Mouse (Mus musculus) layer of hippocampus, adult 9-11 months (tissue): Measurements from ENCODE around the gene Cyb561.
A peak's percentile ranks its signal among the peaks of the same experiment; 100 is the strongest.

Experiments used
- DNase-seq: peaks from one replicate; pipeline ENCODE4 v3.0.0; 2022

The Cyb561 gene

DNA sequence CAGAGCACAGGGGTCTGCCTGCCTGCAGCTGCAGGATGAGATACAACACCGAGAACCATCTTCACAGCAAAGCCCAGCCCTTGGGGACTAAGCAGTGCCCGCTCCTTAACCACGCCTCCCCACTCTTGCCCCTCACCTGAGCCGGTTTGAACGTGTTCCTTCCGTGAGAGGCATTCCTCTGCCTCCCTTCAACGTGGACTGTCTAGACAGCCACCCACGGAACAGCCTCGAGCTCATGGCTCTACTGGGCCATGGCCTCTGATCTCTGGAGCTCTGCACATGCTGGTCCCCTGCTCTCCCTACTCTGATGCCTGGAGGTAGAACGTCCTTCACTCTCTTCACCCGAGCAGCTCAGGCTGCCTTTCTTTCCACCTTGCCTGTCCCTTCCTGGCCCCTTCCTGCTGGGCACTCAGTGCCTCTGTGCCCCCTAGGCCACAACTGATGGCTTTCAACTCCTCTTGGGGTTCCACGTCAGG is at the start of gene Cyb561:
Cyb561 (minus strand) TSS at position 426 of the 476 bp plus-strand sequence.
- DNase-seq, result no peak

DNA sequence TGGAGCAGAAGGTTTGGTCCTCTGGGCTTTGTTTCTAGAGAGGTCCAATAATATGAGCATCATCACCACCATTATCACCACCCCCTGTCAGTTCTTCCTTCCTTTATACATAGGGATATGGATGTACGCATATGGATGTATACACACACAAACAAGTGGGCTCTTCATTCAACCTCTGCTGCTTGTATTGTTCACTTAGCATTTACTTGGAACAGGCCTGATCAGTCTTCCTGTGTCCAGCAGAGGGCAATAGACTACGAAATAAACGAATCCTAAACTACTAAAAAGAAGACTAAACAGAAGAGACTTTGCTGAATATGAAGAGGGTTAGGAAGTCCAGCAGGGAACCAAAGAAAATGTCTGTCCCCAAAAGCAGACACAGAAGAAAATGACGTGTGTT is 48.6 kb upstream of the Cyb561 start:
- DNase-seq, result peak; percentile 28

DNA sequence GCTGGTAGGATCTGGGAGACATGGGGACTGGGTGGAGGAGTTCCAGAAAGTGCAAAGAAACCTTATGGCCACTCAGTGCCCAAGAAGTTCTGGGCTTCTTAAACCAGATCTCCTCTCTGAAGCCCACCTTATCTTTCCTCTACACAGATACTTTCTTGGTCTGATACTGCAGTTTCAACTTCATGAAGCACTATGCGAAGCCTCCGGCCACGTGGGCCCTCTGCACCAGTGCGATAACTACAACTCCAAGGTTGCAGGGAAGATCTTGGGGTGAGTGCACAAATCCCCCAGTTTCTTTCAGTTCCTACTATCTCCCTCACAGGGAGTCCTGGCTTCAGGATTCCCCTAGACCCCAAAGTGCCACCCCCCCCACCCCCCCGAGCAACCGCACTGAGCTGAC is 46.9 kb upstream of the Cyb561 start:
- DNase-seq, result no peak

DNA sequence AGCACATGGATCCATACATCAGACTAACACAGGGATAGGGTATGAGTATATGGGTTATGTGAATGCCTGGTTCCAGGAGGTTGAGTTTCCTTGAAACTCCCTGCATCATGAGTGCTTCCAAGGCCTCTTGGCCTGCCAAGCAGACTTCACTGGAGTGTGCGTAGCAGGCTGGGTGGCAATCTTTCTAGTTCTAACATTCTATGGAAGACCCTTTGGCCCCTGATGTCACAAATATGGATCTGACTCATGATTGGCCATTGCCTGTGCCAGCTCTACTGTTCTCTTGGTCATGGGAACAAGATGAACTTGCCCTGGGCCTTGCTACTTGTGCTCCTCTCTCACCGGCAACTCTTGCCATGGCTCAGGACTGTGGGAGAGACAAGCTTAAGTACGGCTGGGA is 41.2 kb upstream of the Cyb561 start, which contains the start of gene Ace3:
Ace3 (plus strand) TSS at position 301 of the 400 bp plus-strand sequence.
- no peak for DNase-seq

DNA sequence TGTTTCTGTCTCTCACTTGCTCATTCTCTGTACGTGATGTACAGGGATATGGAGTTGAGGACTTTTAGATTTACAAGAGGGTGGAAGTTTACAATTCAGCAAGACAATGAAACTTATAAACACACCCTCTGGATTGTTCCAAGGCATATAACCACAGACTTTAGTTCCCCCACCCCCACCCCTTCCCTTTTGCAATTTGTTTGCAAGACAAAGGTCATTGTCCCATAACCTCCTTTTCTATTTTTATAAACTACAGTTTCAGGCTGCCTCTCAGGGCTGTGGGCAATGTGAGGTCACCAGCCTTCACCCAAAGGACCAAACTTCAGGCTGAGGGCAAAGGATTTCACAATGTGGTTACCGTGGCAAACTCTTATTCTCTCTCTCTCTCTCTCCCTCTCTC is 37.1 kb upstream of the Cyb561 start:
- no peak for DNase-seq

DNA sequence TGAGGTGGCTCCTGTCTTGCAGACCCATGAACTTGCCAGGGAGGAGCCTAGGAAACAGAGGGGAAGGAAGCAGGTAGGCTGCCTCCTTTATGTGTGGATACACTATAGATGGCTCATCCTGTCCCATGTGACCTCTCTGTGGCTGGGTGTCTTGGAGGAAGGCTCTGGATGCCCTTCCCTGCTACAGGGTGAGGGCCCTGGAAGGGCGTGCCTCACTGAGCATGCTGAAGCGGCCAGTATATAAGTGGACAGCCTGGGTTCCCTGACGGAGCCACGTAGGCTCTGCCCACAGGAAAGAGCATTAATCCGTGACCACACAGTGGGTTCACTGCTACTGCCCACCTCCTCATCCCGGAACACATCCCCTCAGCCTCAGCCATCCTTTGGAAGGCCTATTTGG is 36.3 kb upstream of the Cyb561 start:
- DNase-seq, result no peak

DNA sequence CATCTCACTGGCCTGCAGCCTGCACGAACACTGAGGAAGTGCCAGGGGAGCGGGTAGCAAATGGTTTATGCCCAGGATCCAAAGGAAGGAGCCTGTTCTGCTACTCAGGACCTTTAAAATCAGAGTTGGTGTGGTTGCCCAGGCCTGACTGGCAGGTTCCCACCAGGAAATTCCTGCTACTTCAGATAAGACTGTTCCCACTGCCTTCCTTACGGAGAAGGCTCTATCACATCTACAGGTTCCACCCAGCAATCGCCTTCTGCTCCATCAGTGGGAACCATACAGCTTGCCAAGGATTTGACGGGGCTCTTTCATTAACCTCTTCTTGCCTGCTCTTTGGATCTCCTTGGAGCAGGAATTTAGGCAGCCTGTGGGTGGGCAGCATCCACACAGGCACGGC is 34.3 kb upstream of the Cyb561 start:
- DNase-seq, result no peak

DNA sequence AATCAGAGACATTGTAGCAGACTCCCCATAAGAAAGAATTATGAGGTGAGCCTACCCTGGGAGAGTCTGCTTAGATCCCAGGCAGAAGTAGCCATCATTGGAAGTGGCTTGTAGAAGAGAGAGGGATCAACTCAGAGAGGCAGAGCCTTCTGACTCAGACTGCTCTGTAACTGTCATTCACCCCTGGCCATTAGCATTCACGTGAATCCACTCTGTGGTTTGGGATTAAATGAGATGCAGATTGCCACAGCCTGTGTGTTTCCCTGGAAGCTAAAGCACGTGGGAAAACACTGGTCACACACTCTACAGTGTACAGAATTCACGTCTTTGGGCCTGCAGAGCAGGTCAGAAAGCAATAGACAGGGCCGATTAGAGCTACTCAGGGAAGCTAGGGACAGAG is 31.3 kb upstream of the Cyb561 start:
- DNase-seq, result no peak

DNA sequence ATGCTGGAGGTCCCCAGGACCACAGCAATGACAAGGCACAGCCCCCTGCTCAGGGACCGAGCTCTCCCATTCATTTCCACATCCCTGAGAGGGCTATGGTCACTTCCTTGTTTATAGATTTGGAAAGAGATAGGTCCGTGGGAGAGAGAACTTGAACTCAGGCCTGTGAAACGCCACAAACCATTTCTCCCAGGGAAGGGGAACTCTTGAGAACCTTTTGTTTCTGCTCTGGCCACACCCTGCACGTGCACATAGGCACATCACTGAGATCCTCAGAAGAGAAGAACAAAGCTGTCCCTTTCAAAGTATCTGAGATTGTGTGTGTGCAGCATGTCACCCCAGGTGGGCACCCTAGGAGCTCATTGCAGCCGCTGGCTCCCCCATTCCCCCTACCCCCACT is 25.5 kb upstream of the Cyb561 start:
- no peak for DNase-seq

DNA sequence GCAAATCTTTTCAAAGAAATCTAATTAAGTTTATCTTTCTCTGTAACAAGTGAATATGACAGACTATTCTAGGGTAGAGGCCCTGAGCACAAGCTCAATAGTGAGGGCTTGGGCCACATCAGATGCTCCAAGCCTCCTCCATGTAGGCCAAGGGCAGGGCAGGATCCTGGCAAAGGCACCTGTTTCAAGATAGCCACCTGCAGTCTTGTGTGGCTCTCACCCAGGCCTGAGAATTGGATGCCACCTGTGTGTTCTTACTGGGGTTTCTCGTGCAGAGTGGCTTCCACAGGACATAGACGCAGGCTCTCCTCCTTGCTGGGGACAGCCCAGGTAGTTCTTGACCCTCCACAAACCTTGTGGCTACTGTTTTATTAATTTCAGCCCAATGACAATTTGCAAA is 25.1 kb upstream of the Cyb561 start:
- no peak for DNase-seq

DNA sequence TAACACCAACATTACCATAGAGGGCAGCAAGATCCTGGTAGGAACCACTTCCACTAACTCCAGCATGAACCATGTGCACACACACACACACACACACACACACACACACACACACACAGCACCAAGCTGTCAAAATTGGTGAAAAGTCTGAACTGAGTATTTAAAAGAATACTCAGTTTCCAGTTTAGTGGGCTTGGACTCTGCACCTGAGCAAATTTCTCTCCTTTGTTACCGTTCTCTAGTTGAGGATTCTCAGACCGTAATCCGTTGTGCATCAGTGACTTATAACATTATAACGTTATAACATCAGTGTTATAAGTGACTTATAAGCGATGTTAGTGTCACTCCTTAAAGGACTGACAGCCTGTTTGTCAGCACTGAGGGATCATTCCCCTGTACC is 22.5 kb upstream of the Cyb561 start:
- no peak for DNase-seq

DNA sequence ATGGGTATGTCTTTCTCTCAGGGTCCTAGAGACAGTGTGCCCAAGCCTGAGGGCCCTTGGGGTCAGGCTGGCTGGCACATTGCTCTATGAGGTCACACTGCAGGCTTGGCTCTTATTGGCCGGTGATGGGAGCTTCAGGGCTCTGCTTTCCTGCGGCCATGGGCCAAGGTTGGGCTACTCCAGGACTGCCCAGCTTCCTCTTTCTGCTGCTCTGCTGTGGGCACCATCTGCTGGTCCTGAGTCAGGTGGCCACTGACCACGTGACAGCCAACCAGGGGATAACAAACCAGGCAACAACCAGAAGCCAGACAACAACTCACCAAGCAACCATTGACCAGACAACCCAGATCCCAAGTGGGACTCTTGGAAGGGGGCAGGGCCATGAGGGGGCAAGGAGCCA is 21.9 kb upstream of the Cyb561 start:
- no peak for DNase-seq

DNA sequence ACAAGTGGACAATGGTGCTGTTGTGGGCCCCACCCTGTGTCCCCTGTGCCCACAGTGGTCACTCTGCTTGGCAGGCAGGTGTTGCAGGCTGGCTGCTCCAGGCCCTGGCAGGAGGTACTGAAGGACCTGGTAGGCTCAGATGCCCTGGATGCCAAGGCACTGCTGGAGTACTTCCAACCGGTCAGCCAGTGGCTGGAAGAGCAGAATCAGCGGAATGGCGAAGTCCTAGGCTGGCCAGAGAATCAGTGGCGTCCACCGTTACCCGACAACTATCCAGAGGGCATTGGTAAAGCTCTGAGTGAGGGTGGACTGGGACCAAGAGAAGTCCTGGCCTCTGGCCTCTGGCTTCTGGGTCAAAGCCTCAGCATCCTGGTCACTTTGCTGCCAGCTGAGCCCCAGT is 21.5 kb upstream of the Cyb561 start:
- DNase-seq, result no peak

DNA sequence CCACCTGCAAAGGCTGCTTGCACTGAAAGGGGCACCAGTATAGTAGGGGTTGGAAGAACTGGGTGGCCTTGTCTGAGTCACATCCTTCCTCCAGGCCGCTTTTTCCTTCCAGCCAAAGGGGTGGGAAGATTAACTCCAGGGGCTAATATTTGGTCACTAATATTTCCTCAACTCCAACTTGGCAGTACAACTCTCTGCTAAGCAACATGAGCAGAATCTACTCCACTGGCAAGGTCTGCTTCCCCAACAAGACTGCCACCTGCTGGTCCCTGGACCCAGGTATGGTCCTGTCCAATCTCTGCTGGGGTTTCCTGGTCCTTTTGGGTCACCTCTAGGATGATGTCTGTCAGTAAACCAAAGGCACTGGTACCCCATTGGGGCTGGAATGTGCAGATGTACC is 16.4 kb upstream of the Cyb561 start:
- no peak for DNase-seq

DNA sequence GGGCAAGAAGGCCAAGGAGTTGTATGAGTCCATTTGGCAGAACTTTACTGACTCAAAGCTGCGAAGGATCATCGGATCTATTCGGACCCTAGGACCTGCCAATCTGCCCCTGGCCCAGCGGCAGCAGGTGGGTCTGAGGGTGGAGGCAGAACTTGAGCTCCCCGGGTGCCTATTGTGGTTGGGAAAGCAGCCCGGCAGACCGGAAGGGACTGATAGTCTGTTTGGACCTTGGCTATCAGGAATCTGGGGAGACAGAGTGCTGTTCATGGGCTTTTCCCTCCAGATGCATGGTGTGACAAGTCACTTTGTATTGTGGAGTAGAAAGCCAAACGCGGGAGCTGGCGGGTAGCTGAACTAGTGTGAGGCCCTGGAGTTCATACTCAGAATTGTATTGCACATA is 15.8 kb upstream of the Cyb561 start:
- no peak for DNase-seq

DNA sequence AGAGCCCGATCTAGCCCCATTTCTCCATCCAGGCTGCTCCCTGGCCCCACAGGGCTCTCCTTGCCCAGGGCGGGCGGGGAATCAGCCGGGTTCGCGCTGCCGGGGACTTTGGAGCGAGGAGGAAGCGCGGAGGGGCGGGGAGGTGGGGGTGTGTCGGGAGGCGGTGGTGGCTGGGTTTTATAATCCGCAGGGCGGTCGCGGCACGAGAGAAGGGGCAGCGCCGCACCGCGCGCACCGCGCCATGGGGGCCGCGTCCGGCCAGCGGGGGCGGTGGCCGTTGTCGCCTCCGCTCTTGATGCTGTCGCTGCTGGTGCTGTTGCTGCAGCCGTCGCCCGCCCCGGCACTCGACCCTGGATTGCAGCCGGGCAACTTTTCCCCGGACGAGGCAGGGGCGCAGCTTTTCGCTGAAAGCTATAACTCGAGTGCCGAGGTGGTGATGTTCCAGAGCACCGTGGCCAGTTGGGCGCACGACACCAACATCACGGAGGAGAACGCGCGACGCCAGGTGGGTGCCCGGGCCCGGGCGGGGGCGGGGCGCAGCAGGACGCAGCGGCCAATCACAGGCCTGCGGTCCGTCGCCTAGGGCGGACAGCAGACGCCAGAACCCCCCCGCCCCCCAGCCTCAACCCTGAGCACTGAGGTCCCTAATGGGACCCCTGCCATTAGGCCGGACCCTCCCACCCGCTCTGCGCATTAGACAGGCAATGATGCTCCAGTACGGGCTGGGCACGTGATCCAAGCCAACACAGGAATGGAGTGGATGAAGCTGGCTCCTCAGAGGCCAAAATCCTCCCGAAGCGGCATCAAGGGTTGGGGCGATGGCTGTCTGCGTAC is 14.8 kb upstream of the Cyb561 start, which contains the start of gene Ace:
Ace (plus strand) TSS at position 205 of the 834 bp plus-strand sequence.
- DNase-seq, result no peak

DNA sequence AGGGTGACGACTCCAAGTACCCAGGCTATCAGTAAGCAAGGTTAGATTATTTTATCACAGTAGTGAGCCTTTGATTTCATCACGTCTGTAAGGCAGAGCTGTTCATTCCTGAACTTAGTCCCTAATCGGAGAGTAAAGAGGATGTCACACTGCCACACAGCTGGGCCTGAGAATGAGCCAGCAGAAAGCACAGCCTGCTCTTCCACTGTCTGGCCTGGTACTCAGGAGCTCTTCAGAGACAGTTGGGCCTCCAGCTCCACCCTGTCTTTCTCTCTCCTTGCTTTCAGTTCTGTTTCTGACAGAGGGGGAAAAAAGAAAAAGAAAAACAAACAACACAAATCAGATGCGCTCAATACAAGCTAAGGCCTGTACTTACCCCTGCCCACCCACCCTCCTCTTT is 13.2 kb upstream of the Cyb561 start:
- DNase-seq, result no peak

DNA sequence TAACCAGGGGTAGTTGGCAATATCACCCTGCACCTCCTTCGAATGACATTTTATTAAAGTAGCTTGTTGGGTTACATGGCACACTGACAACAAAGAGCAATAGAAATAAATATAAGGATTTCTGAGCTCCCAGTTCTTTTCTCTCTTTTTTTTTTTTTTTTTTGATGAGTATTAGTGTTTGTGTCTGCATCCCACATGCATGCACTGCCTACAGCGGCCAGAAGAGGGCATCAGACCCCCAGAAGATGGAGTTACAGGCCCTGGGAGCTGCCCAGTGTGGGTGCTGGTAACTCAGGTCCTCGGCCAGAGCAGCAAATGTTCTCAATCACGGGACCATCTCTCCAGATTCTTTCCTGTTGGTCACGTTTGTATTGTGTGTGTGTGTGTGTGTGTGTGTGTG is 11.6 kb upstream of the Cyb561 start:
- no peak for DNase-seq

DNA sequence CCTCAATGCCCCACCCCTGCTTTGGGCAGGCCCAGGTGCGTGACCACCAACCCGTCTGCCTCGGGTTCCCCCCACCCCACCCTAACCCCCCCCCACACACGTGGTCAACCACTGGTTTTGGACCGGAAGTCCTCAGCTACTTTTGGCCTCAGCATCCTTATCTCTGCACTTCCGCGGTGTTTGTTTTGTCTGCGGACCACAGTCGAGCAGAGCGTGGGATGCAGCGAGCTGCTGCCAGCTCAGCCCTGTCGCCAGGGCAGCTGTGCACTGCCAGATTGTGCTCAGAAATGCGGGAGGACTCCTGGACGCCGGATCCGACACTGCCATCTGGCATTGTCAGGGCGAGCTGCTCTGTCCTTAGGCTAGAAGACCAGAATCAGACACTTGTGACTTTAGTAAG is 6.2 kb upstream of the Cyb561 start:
- peak; percentile 52 for DNase-seq

DNA sequence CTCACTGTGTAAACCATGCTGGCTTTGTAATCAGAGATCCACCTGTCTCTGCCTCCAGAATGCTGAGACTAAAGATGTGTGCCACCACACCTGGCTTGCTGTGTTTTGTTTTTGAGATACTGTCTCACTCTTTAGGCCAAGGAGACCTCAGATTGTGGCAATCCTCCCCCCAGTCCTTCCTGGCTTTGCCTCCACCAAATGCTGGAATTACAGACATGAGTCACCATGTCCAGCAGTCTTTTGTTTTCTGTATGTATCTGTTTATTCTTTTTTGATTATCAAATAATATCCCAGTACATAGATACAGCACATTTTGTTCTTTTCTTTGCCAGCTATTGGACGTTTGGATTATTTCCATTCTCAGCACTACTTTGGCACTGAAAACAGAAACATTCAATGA is 5.4 kb upstream of the Cyb561 start:
- no peak for DNase-seq

DNA sequence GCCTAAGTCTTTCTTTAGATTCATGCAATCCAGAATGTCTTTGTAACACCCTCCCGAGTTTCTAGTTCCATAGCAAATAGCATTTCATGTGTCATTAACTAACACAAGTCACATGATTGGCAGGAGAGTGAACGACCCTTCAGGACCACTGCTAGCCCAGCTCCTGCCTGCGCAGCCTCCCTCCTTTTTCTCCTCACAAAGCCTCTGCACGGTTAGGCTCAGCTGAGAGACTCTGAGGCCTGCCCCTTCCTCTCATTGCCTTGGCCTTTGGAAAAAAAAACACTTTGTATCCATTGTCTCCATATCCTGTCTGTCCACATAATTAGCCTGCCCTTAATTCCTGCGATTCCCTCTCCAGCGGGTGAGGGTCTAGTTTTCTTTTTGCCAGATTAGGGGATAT is 4.4 kb upstream of the Cyb561 start:
- no peak for DNase-seq

DNA sequence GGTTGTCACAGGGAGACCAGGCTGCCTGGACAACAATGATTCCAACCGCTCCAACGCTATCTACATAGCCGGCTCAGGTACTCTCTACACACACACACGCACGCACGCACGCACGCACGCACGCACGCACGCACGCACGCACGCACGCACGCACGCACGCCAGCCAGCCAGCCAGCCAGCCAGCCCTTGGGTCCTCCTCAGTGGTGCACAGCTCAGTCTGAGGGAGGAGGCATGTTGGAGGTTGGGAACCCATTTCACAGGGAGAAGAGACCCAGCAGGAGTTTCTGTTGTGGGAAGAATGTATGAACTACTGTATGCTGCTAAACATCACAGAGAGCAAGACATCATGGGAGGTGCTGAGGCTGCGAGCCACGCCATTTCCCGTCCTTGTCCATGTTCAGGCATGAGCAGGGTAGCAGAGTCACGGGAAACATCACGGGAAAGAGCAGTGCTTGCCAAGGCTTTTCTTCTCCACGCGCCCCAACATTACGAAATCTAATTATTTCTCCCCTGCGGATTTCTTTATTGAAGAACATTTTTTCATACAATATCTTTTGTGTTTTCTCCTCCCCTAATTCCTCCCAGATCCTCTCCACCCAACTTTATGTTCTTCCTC is 2.8 kb upstream of the Cyb561 start:
- DNase-seq, result no peak

DNA sequence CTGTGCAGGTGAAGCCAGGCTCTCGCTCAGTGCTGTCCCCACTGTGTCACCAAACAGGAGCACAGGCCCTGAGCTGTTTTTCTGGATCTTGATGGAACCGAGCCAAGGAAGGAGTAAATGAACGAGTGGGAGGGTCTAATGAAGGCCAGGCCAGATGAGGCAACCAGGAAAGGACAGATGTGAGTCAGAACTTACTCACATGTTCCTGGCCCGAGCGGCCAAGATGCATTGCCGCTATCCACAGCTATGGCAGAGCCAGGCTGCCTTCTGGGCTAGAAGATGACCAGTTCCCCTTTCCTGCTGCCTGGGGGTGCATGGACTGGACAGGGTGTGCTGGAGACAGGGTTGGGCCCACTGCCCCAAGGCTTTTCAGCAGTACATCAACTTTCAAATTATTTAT is 266 bp upstream of the Cyb561 start:
- no peak for DNase-seq

DNA sequence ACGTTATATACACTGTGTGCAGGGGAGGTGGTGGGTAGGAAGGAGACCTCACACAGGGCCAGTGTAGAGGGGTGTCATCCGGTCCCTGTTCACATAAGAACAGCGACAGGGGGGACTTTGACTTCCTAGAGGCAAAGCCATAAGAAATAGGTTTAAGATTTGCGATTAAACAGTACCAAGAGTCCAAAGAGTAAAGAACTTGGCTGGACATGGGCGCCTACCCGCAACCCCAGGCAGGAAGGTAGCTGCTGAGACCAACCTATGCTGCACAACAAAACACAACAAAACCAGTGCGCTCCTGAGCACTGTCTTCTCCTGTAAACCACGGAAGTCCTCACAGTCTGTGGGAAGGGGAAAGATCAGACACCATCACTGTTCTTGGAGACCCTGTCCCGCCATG is 1.0 kb downstream of the Cyb561 start:
- DNase-seq, result no peak
